8 mouse cellular contexts compared by ENCODE assay signal in the genomic region with DNA sequence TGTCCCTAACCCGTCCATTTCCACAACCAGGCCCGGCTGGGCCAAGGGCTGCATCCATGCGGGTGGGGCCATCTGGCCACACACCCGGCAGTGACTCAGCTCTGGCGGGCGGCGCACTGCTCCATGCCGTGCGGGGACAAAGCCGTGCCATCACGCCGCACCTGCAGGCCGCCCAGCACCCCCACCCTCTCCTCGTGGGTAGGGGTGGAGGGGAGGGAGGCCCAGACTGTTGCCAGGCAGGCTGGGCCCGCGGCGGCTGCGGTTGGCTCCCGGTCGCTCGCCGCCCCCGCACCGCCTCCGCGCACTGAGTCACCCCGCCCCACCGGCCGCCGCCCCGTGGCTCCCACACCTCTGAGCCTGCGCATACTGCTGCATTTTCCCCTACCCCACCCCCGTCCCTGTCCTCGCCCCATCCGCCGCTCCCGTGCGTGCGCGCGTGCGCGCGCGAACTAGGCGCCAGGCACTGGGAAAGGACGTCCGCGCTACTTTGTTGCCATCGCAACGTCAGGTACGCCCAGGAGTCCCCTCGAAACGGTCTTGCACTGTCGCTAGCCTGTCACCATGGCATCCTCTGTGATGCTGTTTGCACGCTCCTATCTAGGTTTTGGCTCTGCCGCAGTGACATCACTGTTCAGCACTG.
A peak's percentile ranks its signal among the peaks of the same experiment; 100 is the strongest.
DNase-seq lines count a peak whose midpoint lies in the region; ATAC-seq and TF ChIP-seq lines count a peak whose summit lies in the region.

No protein-coding gene starts in this region.

- dilution Hi-C loops in CH12.LX (cut with MboI; ENCODE audit: extremely low pct_ligation_motif_present, extremely low pct_unique_long_range_greater_than_20kb, low sequenced_read_pairs) = no loop called here

- under 1% methylated on average over 52 of the region's 57 CpGs for WGBS in forebrain, embryonic 12.5 days
- under 1% methylated on average over 51 of the region's 57 CpGs for whole genome bisulfite sequencing in heart, postnatal 0 days
- WGBS in liver, embryonic 14.5 days (ENCODE audit: insufficient replicate concordance) = under 1% methylated on average over 50 of the region's 57 CpGs
- WGBS in neural tube, embryonic 11.5 days = 0% methylated on average over 45 of the region's 57 CpGs
- WGBS in stomach, embryonic 16.5 days = under 1% methylated on average over 57 of the region's 57 CpGs

- H3K27me3 ChIP-seq in CH12.LX (replicated peaks) = no peaks in the 10 kb centered on the region
- no peaks in the 10 kb centered on the region for H3K27me3 ChIP-seq in forebrain, embryonic 12.5 days
- no peaks in the 10 kb centered on the region for H3K27me3 ChIP-seq in heart, postnatal 0 days (ENCODE audit: control insufficient read depth, insufficient read depth, low read length)
- no peaks in the 10 kb centered on the region for H3K27me3 ChIP-seq in liver, embryonic 14.5 days (ENCODE audit: control insufficient read depth, insufficient read depth, low read length)
- H3K27me3 ChIP-seq in neural tube, embryonic 11.5 days (ENCODE audit: control insufficient read depth, insufficient read depth, low read length) = no peaks in the 10 kb centered on the region
- no peaks in the 10 kb centered on the region for H3K27me3 ChIP-seq in stomach, embryonic 16.5 days (ENCODE audit: control insufficient read depth, insufficient read depth, low read length)

- DNase-seq in CH12.LX (ENCODE audit: extremely low read depth) = peak; percentile 90
- peak; percentile 56 for DNase-seq in c-Kit-negative CD71-positive TER-119-positive erythroid progenitor cells, embryonic 14.5 days (ENCODE audit: low read depth, low spot score)
- peak; percentile 81 for DNase-seq in heart, postnatal 0 days (ENCODE audit: low spot score)
- DNase-seq in kidney, postnatal 36 days = peak; percentile 93 to 96
- peak; percentile 56 to 66 (median 61) for DNase-seq in liver, embryonic 14.5 days (ENCODE audit: low read depth in 3 of 3, low spot score in 3 of 3)
- DNase-seq in neural tube, embryonic 11.5 days (ENCODE audit: low spot score) = peak; percentile 92

- H3K27ac ChIP-seq in CH12.LX (ENCODE audit: insufficient read depth, low read depth) = peak overlapping the region; percentile 21
- peak overlapping the region; percentile 97 for H3K27ac ChIP-seq in forebrain, embryonic 12.5 days
- peak overlapping the region; percentile 89 for H3K27ac ChIP-seq in heart, postnatal 0 days (ENCODE audit: low read depth)
- H3K27ac ChIP-seq in liver, embryonic 14.5 days = no peak overlapping the region
- H3K27ac ChIP-seq in neural tube, embryonic 11.5 days (ENCODE audit: low read depth, low read length) = peak overlapping the region; percentile 91
- H3K27ac ChIP-seq in stomach, embryonic 16.5 days (ENCODE audit: low read length) = peak overlapping the region; percentile 93

- TF ChIP-seq POLR2A in CH12.LX (IDR thresholded peaks at IDR 0.05; ENCODE audit: low read depth, low read length) = peak; percentile 54

- H3K36me3 ChIP-seq in CH12.LX (replicated peaks in 1 of 2; ENCODE audit: control insufficient read depth in 1 of 2, insufficient read depth in 1 of 2, low read length in 1 of 2) = no peaks in the 10 kb centered on the region
- no peaks in the 10 kb centered on the region for H3K36me3 ChIP-seq in forebrain, embryonic 12.5 days (replicated peaks)
- no peaks in the 10 kb centered on the region for H3K36me3 ChIP-seq in heart, postnatal 0 days (replicated peaks; ENCODE audit: control insufficient read depth, insufficient read depth, low read length)
- no peaks in the 10 kb centered on the region for H3K36me3 ChIP-seq in liver, embryonic 14.5 days (replicated peaks; ENCODE audit: control insufficient read depth, insufficient read depth, low read depth)
- H3K36me3 ChIP-seq in neural tube, embryonic 11.5 days (ENCODE audit: control insufficient read depth, insufficient read depth, low read length) = no peaks in the 10 kb centered on the region
- no peaks in the 10 kb centered on the region for H3K36me3 ChIP-seq in stomach, embryonic 16.5 days (ENCODE audit: control insufficient read depth, insufficient read depth, low read length)

- H3K9ac ChIP-seq in CH12.LX (ENCODE audit: insufficient read depth, low read depth) = peak overlapping the region; percentile 68
- peak overlapping the region; percentile 71 for H3K9ac ChIP-seq in forebrain, embryonic 12.5 days
- H3K9ac ChIP-seq in heart, postnatal 0 days (replicated peaks; ENCODE audit: low read depth, low read length) = peak overlapping the region; percentile 71
- H3K9ac ChIP-seq in liver, embryonic 14.5 days (replicated peaks) = peak overlapping the region; percentile 43
- H3K9ac ChIP-seq in neural tube, embryonic 11.5 days (ENCODE audit: low read length) = peak overlapping the region; percentile 81
- peak overlapping the region; percentile 81 for H3K9ac ChIP-seq in stomach, embryonic 16.5 days (ENCODE audit: low read length)

- no peaks in the 10 kb centered on the region for H3K79me2 ChIP-seq in CH12.LX (replicated peaks; ENCODE audit: control insufficient read depth, extremely low read depth, insufficient read depth, poor library complexity, severe bottlenecking)

- H3K4me1 ChIP-seq in CH12.LX (ENCODE audit: control insufficient read depth in 1 of 2, insufficient read depth in 2 of 2) = peaks cover 27 to 52% of the 10 kb centered on the region in 2 experiments
- H3K4me1 ChIP-seq in forebrain, embryonic 12.5 days = peaks cover 25% of the 10 kb centered on the region
- H3K4me1 ChIP-seq in heart, postnatal 0 days (ENCODE audit: control insufficient read depth, insufficient read depth) = peaks cover 13% of the 10 kb centered on the region; the same call in 1 of the 2 replicates
- H3K4me1 ChIP-seq in liver, embryonic 14.5 days (replicated peaks; ENCODE audit: control insufficient read depth in 2 of 2, insufficient read depth in 2 of 2, low read length in 1 of 2) = peaks cover 4 to 10% of the 10 kb centered on the region in 2 experiments; a peak in 1 of 4 replicates
- peaks cover 2% of the 10 kb centered on the region; the same call in 1 of the 2 replicates for H3K4me1 ChIP-seq in neural tube, embryonic 11.5 days (ENCODE audit: control insufficient read depth, insufficient read depth, low read length)
- H3K4me1 ChIP-seq in stomach, embryonic 16.5 days (ENCODE audit: control insufficient read depth, insufficient read depth, low read length) = peaks cover 9% of the 10 kb centered on the region

- no peaks in the 10 kb centered on the region for H3K9me3 ChIP-seq in CH12.LX (replicated peaks; ENCODE audit: low read length)
- H3K9me3 ChIP-seq in forebrain, embryonic 12.5 days = no peaks in the 10 kb centered on the region
- H3K9me3 ChIP-seq in heart, postnatal 0 days (replicated peaks; ENCODE audit: control insufficient read depth, low read length) = no peaks in the 10 kb centered on the region
- no peaks in the 10 kb centered on the region for H3K9me3 ChIP-seq in liver, embryonic 14.5 days (ENCODE audit: control insufficient read depth, low read length)
- H3K9me3 ChIP-seq in neural tube, embryonic 11.5 days (ENCODE audit: control insufficient read depth, low read length) = no peaks in the 10 kb centered on the region
- no peaks in the 10 kb centered on the region for H3K9me3 ChIP-seq in stomach, embryonic 16.5 days (replicated peaks; ENCODE audit: control insufficient read depth, low read length)

- no peak for TF ChIP-seq CTCF in CH12.LX (conservative IDR thresholded peaks at IDR 0.05 in 1 of 2, IDR thresholded peaks at IDR 0.05 in 1 of 2; ENCODE audit: low read depth in 2 of 2, low read length in 2 of 2)
- no peak for TF ChIP-seq CTCF in heart, postnatal 0 days (IDR thresholded peaks at IDR 0.05; ENCODE audit: low read depth)
- TF ChIP-seq CTCF in liver, embryonic 14.5 days (IDR thresholded peaks at IDR 0.05; ENCODE audit: low read depth) = no peak

- ATAC-seq in forebrain, embryonic 12.5 days (ENCODE audit: low FRiP score) = peak; percentile 94
- ATAC-seq in heart, postnatal 0 days (ENCODE audit: insufficient read depth, low read depth) = peak; percentile 94
- peak; percentile 88 for ATAC-seq in liver, embryonic 14.5 days (ENCODE audit: insufficient read depth)
- peak; percentile 93 for ATAC-seq in neural tube, embryonic 11.5 days (ENCODE audit: insufficient read depth, low FRiP score, low TSS enrichment)
- ATAC-seq in stomach, embryonic 16.5 days (ENCODE audit: insufficient read depth, low FRiP score) = peak; percentile 97

- peak overlapping the region; percentile 51 to 67 (median 64) for H3K4me3 ChIP-seq in CH12.LX (replicated peaks in 1 of 3; ENCODE audit: low read depth in 2 of 3, low read length in 2 of 3, poor library complexity in 1 of 3)
- peak overlapping the region; percentile 52 for H3K4me3 ChIP-seq in forebrain, embryonic 12.5 days (replicated peaks)
- peak overlapping the region; percentile 64 for H3K4me3 ChIP-seq in heart, postnatal 0 days (ENCODE audit: low read depth, low read length)
- peak overlapping the region; percentile 49 to 54 for H3K4me3 ChIP-seq in liver, embryonic 14.5 days (ENCODE audit: insufficient read depth in 1 of 2, low read depth in 2 of 2, low read length in 2 of 2)
- H3K4me3 ChIP-seq in neural tube, embryonic 11.5 days (ENCODE audit: low read depth, low read length) = peak overlapping the region; percentile 42
- peak overlapping the region; percentile 55 for H3K4me3 ChIP-seq in stomach, embryonic 16.5 days (replicated peaks; ENCODE audit: low read length)

- no peak; the same call in 1 of the 2 replicates for TF ChIP-seq EP300 in CH12.LX (IDR thresholded peaks at IDR 0.05; ENCODE audit: low read length)
- peak; percentile 8; the same call in 1 of the 2 replicates for TF ChIP-seq EP300 in heart, postnatal 0 days (IDR thresholded peaks at IDR 0.05; ENCODE audit: low read depth)
- TF ChIP-seq EP300 in liver, embryonic 14.5 days (IDR thresholded peaks at IDR 0.05; ENCODE audit: low read depth) = no peak

- no peak for TF ChIP-seq RAD21 in CH12.LX (IDR thresholded peaks at IDR 0.05; ENCODE audit: low read depth, low read length)

- H3K4me2 ChIP-seq in CH12.LX (ENCODE audit: insufficient read depth, low read depth, poor library complexity, severe bottlenecking) = peak overlapping the region; percentile 73
- H3K4me2 ChIP-seq in forebrain, embryonic 12.5 days = peak overlapping the region; percentile 70
- peak overlapping the region; percentile 88 for H3K4me2 ChIP-seq in heart, postnatal 0 days (ENCODE audit: low read depth, low read length)
- H3K4me2 ChIP-seq in liver, embryonic 14.5 days (ENCODE audit: low read depth) = peak overlapping the region; percentile 76
- H3K4me2 ChIP-seq in neural tube, embryonic 11.5 days (ENCODE audit: low read depth) = peak overlapping the region; percentile 69
- H3K4me2 ChIP-seq in stomach, embryonic 16.5 days (ENCODE audit: low read depth, low read length) = peak overlapping the region; percentile 77

- in situ Hi-C loops in CH12.LX (cut with MboI; ENCODE audit: low pct_ligation_motif_present, low pct_unique_long_range_greater_than_20kb, low sequenced_read_pairs) = no loop called here

TF ChIP-seq in CH12.LX, 34 proteins besides CTCF, POLR2A, EP300 and RAD21 (continues in another document):
- TF ChIP-seq E2F4 (IDR thresholded peaks at IDR 0.05; ENCODE audit: insufficient replicate concordance, low read depth, low read length) (no peak), CHD1 (IDR thresholded peaks at IDR 0.05; ENCODE audit: low read depth, low read length) (no peak), GABPA (IDR thresholded peaks at IDR 0.05; ENCODE audit: insufficient replicate concordance, low read depth, low read length) (no peak), USF1 (IDR thresholded peaks at IDR 0.05; ENCODE audit: low read depth, low read length) (no peak), CHD2 (IDR thresholded peaks at IDR 0.05; ENCODE audit: low read length) (peak; percentile 68)
